Mouse (Mus musculus): Measurements from ENCODE around the gene Emg1.

DNA sequence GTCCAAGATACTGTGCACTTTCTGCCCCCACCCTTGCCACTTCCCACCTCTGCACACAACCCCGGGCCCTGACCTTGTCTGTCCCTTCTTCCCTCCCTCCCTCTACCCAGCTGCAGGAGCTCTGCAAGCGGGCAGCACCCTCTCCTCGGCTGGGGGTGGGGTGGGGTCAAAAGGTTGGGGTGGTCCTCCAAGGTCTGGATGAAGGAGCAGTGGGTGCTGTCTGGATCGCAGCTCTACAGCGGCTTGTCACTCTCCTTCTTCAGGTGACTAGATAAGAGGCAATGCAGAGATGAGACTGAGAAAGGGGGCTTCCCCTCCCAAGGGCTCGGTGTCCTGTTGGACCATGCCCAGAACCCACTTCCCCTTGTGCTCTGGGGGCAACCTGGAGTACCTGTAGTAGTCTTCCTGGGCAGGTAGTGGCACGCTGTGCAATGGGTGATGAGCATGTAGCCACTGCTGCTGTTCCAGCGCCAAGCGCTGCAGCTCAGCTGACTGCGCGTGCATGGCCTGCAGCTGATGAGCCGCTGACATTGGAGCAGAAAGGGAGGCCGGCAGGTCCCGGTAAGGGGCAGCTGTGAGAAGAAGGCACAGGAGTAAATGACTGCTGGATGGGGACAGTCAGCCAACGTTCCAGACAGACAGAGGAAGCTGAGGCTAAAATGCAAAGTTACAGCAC, 31.0 kb upstream of the Emg1 start:
- TF ChIP-seq POLR2A (IDR thresholded peaks at IDR 0.05; ENCODE audit: insufficient read depth, low read depth, low read length) (no peak), CTCF (IDR thresholded peaks at IDR 0.05) (no peak), EP300 (IDR thresholded peaks at IDR 0.05; ENCODE audit: insufficient read depth, low read depth, low read length) (no peak)

Data from heart, adult 2 months (tissue).